Mouse (Mus musculus) olfactory bulb, adult 2 months (tissue): Measurements from ENCODE around the gene Dnlz.

ENCODE experiments used
- CTCF ChIP-seq: fragments of 200-500 bp; IDR thresholded peaks from 2 replicates; pipeline ENCODE4 v1.5.1; 2012; ENCODE audit warnings: low read depth, mild to moderate bottlenecking, low read length, moderate library complexity; ENCODE audit not compliant: insufficient read depth
- POLR2A ChIP-seq: fragments of 200-500 bp; IDR thresholded peaks from 2 replicates; pipeline ENCODE4 v1.6.1; 2012; ENCODE audit warnings: mild to moderate bottlenecking, low read depth, low read length, moderate library complexity; ENCODE audit not compliant: insufficient read depth

DNA sequence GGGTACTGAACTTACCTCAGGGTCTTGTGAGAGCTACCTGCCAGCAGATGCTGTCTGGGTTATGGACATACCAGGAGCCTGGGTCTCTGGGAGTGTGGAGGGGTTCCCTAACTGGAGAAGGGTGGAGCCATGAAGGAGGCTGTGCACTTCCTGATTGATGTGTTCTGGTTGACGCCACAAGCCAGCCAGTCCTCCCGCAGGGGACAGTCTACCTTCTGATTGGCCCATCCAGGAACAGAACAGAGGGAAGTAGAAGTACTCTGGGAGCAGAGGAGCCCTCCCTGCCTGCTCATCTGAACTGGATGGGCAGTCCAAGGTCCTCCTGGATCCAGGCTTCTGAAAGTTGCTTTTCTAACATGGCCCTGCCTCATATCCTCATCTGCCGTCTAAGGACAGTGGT is 8.9 kb upstream of the Dnlz start, which contains the start of gene Card9:
- TF ChIP-seq CTCF (no peak), POLR2A (no peak)
